Mouse (Mus musculus) urinary bladder, adult 2 months (tissue): ENCODE measurements around the gene Rab29. TPM values are rescaled to one million over a fixed set of nuclear protein-coding genes. Genes with fewer than 3 reads are reported as not detected.
"Not testable (repeated sequence)": the region's sequence is repeated elsewhere in the genome, so short reads cannot be mapped to it uniquely, and the experiment has no call there.

Experiments used
- DNase-seq: peaks from one replicate; pipeline ENCODE4 v3.0.0; 2022; ENCODE audit warnings: low spot score
- polyA plus RNA-seq: library from polyadenylated mRNA; depleted of rRNA; stranded (reverse); fragments of >200 nt; gene quantifications from 2 replicates; pipeline ENCODE4 v1.2.3, GENCODE M21; 2012; rRNA removed

The Rab29 gene
- 32.8 and 37.7 TPM in 2 replicates for polyA plus RNA-seq

- DNase-seq, result peak; percentile 76
Observed at GRCm38 (mm10) chr1:131867093-131867945, at the start of gene Rab29. TSS of gene Rab29 (plus strand) at chr1:131867224.

DNA sequence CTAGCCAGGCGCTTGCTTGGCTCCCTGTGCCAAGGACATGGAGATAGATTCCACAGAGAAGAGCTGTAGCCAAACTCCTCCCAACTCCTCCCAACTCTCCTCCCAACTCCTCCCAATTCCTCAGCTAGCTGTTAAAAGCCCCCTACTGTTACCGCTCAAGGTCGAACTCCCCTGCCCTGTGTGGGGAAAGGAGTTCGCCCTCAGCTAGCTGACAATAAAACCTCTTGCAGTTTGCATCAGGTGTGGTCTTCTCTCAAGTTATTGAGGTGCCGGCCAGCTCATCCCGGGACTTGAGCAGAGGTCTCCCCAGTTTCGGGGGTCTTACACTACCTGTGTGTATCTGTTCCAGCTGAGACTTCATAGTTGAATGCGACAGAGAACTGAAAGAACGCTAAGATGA is 46.7 kb upstream of the Rab29 start:
- DNase-seq, result not testable (repeated sequence)

GRCm38 (mm10) chr1:131820887-131821328 is 46.1 kb upstream of the Rab29 start:
- no peak for DNase-seq

- DNase-seq, result no peak
Observed at GRCm38 (mm10) chr1:131822292-131822691, 44.7 kb upstream of the Rab29 start.

DNA sequence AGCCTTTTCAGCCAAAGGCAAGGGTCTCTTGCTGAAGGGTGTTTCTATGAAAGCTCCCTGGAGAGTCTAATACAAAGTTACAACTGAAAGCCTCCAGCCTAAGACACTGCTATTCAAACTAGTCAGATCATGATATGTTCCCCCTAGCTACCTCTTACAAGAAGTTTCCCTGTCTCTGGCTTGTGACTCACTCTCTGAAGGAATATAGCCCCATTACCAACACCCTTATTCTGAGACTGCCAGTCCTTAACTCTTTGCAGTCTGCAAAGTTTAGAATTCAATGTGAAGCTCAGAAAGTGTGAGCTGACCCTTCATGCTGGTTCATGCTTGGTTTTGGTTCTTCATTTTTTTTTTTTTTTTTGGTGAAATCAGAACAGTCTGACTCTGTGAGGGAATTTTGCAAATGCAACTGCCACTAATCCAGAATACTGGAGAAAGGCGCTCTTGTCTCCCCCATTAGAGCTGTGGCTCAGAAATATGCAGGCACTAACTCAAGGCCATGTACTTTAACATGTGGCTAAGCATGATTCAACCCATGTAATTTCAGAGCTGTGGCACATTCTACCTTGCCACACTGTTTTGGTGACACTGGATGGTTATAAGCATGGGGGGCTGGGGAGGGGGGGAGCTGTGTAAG is 44.0 kb upstream of the Rab29 start:
- DNase-seq, result no peak

DNA sequence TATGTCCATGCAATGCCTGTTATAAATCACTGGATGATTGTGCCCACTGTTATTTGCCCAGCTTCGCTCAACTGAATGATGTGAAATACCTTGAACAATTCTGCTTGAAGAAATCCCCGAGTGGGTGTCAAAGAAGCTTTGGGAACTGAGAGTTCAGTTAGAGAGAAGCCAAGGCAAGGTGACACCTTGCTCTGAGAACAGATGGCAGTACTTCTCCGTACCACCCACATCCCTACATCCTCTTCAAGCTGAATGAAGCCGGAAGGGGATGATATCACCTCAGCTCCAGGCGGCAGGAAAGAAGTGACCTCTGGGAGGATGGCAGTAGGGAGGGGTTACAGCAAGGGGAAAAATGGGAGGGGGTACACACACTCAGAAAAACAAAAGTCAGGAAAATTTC is 43.5 kb upstream of the Rab29 start:
- no peak for DNase-seq

DNA sequence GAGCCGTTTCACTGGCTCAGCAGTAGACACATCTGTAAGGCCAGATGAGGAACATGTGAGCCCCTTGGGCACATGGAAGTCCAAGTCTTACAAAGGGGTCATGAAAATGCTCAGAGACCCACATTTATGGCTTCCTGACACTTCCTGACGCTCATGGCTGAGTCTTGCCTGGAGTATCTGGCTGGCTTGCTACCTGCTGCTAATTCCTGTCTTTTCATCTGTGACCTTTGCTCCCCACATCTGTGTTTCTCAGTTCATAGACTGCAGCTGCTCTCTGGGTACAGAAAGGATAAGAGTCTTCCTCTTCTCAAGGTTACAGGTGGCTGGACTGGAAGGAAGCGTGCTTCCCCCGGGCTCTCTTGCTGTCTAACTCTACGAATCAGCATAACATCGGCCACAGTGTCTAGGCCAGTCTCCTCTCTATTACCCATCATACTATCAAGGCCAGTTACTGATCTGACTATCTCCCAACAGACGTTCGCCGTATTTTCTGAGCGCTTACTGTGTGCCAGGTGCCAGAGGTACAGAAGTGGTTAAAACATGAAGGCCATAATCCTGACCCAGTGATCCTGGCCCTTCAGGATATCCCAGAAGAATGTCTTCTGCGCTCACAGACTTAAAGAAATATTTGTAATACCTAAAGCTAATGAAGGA is 42.4 kb upstream of the Rab29 start:
- no peak for DNase-seq

GRCm38 (mm10) chr1:131827207-131827786 is 39.7 kb upstream of the Rab29 start, which contains the start of gene Slc41a1:
TSS of gene Slc41a1 (plus strand) at chr1:131827493.
- DNase-seq, result no peak

GRCm38 (mm10) chr1:131827787-131828258 is 39.2 kb upstream of the Rab29 start:
- peak; percentile 89 for DNase-seq

- DNase-seq, result no peak
Observed at GRCm38 (mm10) chr1:131828297-131829126, 38.5 kb upstream of the Rab29 start.

- no peak for DNase-seq
Observed at GRCm38 (mm10) chr1:131829279-131829678, 37.7 kb upstream of the Rab29 start.

- no peak for DNase-seq
Observed at GRCm38 (mm10) chr1:131830561-131830960, 36.5 kb upstream of the Rab29 start.

GRCm38 (mm10) chr1:131830971-131831641 is 35.9 kb upstream of the Rab29 start:
- no peak for DNase-seq

DNA sequence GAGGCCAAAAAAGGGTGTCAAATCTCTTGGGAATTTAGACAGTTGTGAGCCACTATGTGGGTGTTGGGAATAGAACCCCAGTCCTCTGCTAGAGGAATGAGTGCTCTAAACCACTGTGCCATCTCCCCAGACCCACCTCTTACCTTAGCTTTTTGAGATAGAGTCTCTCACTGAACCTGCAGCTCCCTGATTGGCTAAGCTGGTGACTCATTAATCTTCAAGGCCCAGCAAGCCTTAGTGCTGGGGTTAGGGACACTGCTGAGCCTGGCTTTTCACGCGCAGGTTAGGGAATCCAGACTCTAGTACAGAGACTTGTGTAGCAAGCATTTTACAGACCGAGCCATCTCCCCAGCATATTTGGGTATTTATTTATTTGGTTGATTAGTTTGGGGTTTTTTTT is 30.0 kb upstream of the Rab29 start:
- no peak for DNase-seq

DNA sequence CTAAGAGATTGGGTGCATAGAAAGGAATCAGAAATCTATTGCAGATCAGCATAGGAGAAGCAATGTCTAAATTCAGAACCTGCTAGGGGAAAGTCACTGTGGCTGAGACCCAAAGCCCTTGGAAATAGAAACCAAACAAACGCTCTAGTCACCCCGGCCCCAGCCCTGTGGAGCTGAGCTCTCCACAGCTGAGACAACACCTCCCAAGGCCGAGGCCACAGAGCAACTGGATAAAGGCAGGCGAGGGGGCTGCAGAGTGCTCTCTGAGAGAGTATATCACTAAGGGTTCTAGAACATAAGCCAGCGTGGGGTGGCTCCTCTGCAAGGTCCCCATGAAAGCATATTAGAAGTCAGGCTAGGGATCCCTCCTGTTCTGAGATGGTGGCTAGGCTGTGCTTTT is 28.5 kb upstream of the Rab29 start:
- no peak for DNase-seq

GRCm38 (mm10) chr1:131839279-131839678 is 27.7 kb upstream of the Rab29 start:
- no peak for DNase-seq

- no peak for DNase-seq
Observed at GRCm38 (mm10) chr1:131842221-131842620, 24.8 kb upstream of the Rab29 start.

DNA sequence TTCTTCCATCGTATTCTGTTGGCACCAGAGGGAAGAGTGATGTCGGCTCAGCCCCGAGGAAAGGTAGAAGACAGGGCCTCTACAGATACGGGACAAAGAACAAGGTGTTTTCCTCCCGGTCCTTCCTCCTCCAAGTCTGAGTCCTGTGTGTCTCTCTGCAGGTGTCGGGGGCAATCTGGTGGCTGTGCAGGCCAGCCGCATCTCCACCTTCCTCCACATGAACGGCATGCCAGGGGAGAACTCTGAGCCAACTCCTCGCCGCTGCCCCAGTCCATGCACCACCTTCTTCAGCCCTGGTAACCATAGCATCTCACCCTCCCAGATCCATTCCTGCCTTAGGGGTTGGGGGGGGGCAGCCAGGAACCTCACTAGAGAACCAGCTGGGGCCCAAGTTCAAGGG is 23.3 kb upstream of the Rab29 start:
- DNase-seq, result no peak

GRCm38 (mm10) chr1:131844883-131845282 is 22.1 kb upstream of the Rab29 start:
- no peak for DNase-seq

GRCm38 (mm10) chr1:131846255-131846654 is 20.8 kb upstream of the Rab29 start:
- no peak for DNase-seq

DNA sequence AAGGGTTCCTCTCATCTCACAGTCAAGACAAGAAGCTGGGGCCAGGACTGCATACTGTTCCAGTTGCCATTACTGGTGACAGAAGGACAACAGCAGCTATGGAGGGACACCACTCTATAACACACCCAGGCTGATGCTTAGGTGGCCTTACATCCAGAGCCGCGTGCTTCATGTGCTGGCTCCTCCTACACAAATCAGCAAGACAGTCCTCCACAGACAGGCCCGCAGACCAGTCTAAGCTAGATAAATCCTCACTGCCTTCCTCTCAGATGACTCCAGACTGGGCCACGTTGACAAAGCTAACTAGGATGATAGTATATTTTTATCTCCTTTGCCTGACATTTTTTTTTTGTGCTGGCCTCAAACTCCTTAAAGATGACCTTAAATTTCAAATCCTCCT is 5.2 kb upstream of the Rab29 start:
- DNase-seq, result no peak
